Mouse (Mus musculus) embryonic facial prominence, embryonic 11.5 days (tissue): ENCODE results near the gene Rsbn1l. TPM values are rescaled to one million over a fixed set of nuclear protein-coding genes. Genes with fewer than 3 reads are reported as not detected.

Source experiments
- polyA plus RNA-seq: library from polyadenylated mRNA; unstranded; fragments of >200 nt; fragmentation: Nextera tagmentation; extraction: Ambion mirVana; gene quantifications from 2 replicates; pipeline ENCODE4 v1.2.1, GENCODE M21; 2014

The Rsbn1l gene
- polyA plus RNA-seq, 1 experiment from 2014 or later, result 5.7 TPM

Other genes with a start within 250 kb of the Rsbn1l start
- gene Phtf2, start 74.3 kb downstream of the Rsbn1l start, polyA plus RNA-seq, result 19.9 and 21.0 TPM in 2 replicates
- 53.6 and 62.2 TPM in 2 replicates for gene Tmem60, start 74.2 kb downstream of the Rsbn1l start, polyA plus RNA-seq
- 25.9 and 27.6 TPM in 2 replicates for gene Ptpn12, start 99.5 kb upstream of the Rsbn1l start, polyA plus RNA-seq
- gene Gsap, start 229.9 kb upstream of the Rsbn1l start, polyA plus RNA-seq, result 1.7 and 1.8 TPM in 2 replicates